31 mouse cellular contexts compared by ENCODE assay signal in the genomic region with DNA sequence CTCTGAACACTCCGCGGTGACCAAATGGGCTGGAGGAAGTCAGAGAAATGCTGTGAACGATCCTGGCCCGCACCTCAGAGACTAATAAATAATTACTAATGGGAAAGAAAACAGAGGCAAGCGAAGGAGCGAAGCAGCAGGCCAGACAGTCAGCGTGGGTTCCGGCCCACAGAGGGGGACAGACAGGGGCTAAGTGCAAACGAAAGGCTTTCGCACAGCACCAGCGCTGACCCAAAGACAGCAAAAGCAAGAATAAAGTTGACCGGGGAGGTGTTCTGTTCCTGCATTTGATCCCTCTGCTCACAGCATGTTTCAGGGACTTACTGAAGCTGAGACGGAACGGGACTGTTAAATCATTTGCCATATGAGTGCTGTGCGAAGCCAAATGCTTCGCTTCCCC. TPM values are rescaled to one million over a fixed set of nuclear protein-coding genes. Genes with fewer than 3 reads are reported as not detected.
A peak's percentile ranks its signal among the peaks of the same experiment; 100 is the strongest.
DNase-seq lines count a peak whose midpoint lies in the region; ATAC-seq lines count a peak whose summit lies in the region.
"Had no signal": no experiment of that assay in that cellular context is flagged by ENCODE, and none has a peak within 500 bp of the region (broad histone marks: within the 10 kb centered on the region; RNA-seq: fewer than 3 reads in every experiment).

No protein-coding gene starts in this region.

- ATAC-seq in kidney, embryonic 15.5 days (replicated peaks; ENCODE audit: low FRiP score) = peak; percentile 60
- ATAC-seq in limb, embryonic 12.5 days (ENCODE audit: insufficient number of reproducible peaks, insufficient read depth, low FRiP score, low TSS enrichment, low read depth) = peak; percentile 68; the same call in 1 of the 2 replicates
- ATAC-seq: forebrain, embryonic 13.5 days; inflammation-experienced regulatory T-cells, adult 6 months; midbrain, embryonic 16.5 days had no signal

- H3K9me3 ChIP-seq in kidney, embryonic 15.5 days (replicated peaks) = no peaks in the 10 kb centered on the region
- H3K9me3 ChIP-seq in limb, embryonic 12.5 days = no peaks in the 10 kb centered on the region
- H3K9me3 ChIP-seq in heart, embryonic 10.5 days = no peaks in the 10 kb centered on the region
- H3K9me3 ChIP-seq: embryonic facial prominence, embryonic 10.5 days; embryonic facial prominence, embryonic 15.5 days; forebrain, embryonic 13.5 days; heart, embryonic 13.5 days; hindbrain, embryonic 10.5 days; hindbrain, embryonic 15.5 days; lung, embryonic 15.5 days had no signal

- no peaks in the 10 kb centered on the region; the same call in 1 of the 2 replicates for H3K27me3 ChIP-seq in kidney, embryonic 15.5 days
- no peaks in the 10 kb centered on the region for H3K27me3 ChIP-seq in limb, embryonic 12.5 days
- no peaks in the 10 kb centered on the region for H3K27me3 ChIP-seq in heart, embryonic 10.5 days (ENCODE audit: insufficient read depth, poor library complexity, severe bottlenecking)
- H3K27me3 ChIP-seq: embryonic facial prominence, embryonic 15.5 days; forebrain, embryonic 13.5 days; hindbrain, embryonic 15.5 days; lung, embryonic 15.5 days had no signal

- H3K4me3 ChIP-seq in kidney, embryonic 15.5 days (replicated peaks) = peak overlapping the region; percentile 27
- H3K4me3 ChIP-seq in limb, embryonic 12.5 days (replicated peaks) = no peak overlapping the region
- no peak overlapping the region for H3K4me3 ChIP-seq in heart, embryonic 10.5 days
- H3K4me3 ChIP-seq: embryonic facial prominence, embryonic 10.5 days; embryonic facial prominence, embryonic 15.5 days; forebrain, embryonic 13.5 days; heart, adult 2 months; heart, embryonic 13.5 days; hindbrain, embryonic 10.5 days; hindbrain, embryonic 15.5 days; lung, embryonic 15.5 days had no signal

- no peaks in the 10 kb centered on the region for H3K36me3 ChIP-seq in kidney, embryonic 15.5 days
- no peaks in the 10 kb centered on the region for H3K36me3 ChIP-seq in limb, embryonic 12.5 days
- H3K36me3 ChIP-seq in heart, embryonic 10.5 days = no peaks in the 10 kb centered on the region
- H3K36me3 ChIP-seq: embryonic facial prominence, embryonic 10.5 days; embryonic facial prominence, embryonic 15.5 days; heart, embryonic 13.5 days; hindbrain, embryonic 10.5 days; hindbrain, embryonic 15.5 days; lung, embryonic 15.5 days had no signal

- no peak for DNase-seq in kidney, postnatal 10 days
- peak; percentile 9 for DNase-seq in embryo, embryonic 11.5 days (ENCODE audit: low read depth, low spot score)
- DNase-seq in neural tube, embryonic 10.5 days (ENCODE audit: extremely low spot score, low spot score) = peak; percentile 30
- DNase-seq in heart, embryonic 10.5 days (ENCODE audit: low spot score) = no peak
- DNase-seq in spleen, postnatal 10 days (ENCODE audit: low spot score in 2 of 2) = no peak
- no peak for DNase-seq in heart, postnatal 4 days
- DNase-seq: adrenal gland, postnatal 36 days; B cell, adult 2 months; cerebellum, adult 8-10 months; cerebellum, postnatal 25 days; heart, adult 2 months; heart, postnatal 10 days; kidney, adult 11 months; layer of hippocampus, adult 9-11 months; right cerebral cortex, postnatal 25 days; thymus, postnatal 14 days had no signal

- no peak overlapping the region for H3K27ac ChIP-seq in kidney, embryonic 15.5 days
- peak overlapping the region; percentile 9; the same call in 1 of the 2 replicates for H3K27ac ChIP-seq in limb, embryonic 12.5 days
- no peak overlapping the region for H3K27ac ChIP-seq in heart, embryonic 10.5 days
- H3K27ac ChIP-seq: embryonic facial prominence, embryonic 10.5 days; embryonic facial prominence, embryonic 15.5 days; forebrain, embryonic 13.5 days; heart, adult 2 months; heart, embryonic 13.5 days; hindbrain, embryonic 10.5 days; hindbrain, embryonic 15.5 days; lung, embryonic 15.5 days had no signal

- H3K9ac ChIP-seq in kidney, embryonic 15.5 days = no peak overlapping the region
- H3K9ac ChIP-seq in limb, embryonic 12.5 days (replicated peaks) = no peak overlapping the region
- H3K9ac ChIP-seq: embryonic facial prominence, embryonic 15.5 days; forebrain, embryonic 13.5 days; heart, embryonic 13.5 days; hindbrain, embryonic 15.5 days; lung, embryonic 15.5 days had no signal

- peak overlapping the region; percentile 57 for H3K4me2 ChIP-seq in kidney, embryonic 15.5 days
- H3K4me2 ChIP-seq in limb, embryonic 12.5 days = peak overlapping the region; percentile 32
- H3K4me2 ChIP-seq: embryonic facial prominence, embryonic 15.5 days; forebrain, embryonic 13.5 days; heart, embryonic 13.5 days; hindbrain, embryonic 15.5 days; liver, embryonic 11.5 days; lung, embryonic 15.5 days; midbrain, embryonic 11.5 days had no signal

- peaks cover 7% of the 10 kb centered on the region for H3K4me1 ChIP-seq in kidney, embryonic 15.5 days
- H3K4me1 ChIP-seq in limb, embryonic 12.5 days (replicated peaks) = peaks cover 9% of the 10 kb centered on the region; the same call in 1 of the 2 replicates
- peaks cover 10% of the 10 kb centered on the region; the same call in 1 of the 2 replicates for H3K4me1 ChIP-seq in heart, embryonic 10.5 days
- H3K4me1 ChIP-seq: embryonic facial prominence, embryonic 10.5 days; embryonic facial prominence, embryonic 15.5 days; forebrain, embryonic 13.5 days; hindbrain, embryonic 10.5 days; hindbrain, embryonic 15.5 days had no signal

- WGBS in kidney, embryonic 15.5 days = 14% methylated on average over 16 of the region's 16 CpGs
- whole genome bisulfite sequencing in limb, embryonic 12.5 days = 38% methylated on average over 16 of the region's 16 CpGs
- WGBS in heart, embryonic 10.5 days = 84% methylated on average over 16 of the region's 16 CpGs

RNA-seq across cellular contexts. Expression of a gene that starts 42.8 kb away (rescaled TPM):
- 10.7 and 13.5 TPM in 2 replicates for polyA plus RNA-seq in kidney, embryonic 15.5 days (2015; fragmentation: Nextera tagmentation; extraction: Ambion mirVana)
- polyA plus RNA-seq in limb, embryonic 12.5 days (2016; fragmentation: Nextera tagmentation; extraction: Ambion mirVana) = 37.8 and 38.5 TPM in 2 replicates
- polyA plus RNA-seq in heart, embryonic 10.5 days (2016; fragmentation: Nextera tagmentation; extraction: Ambion mirVana) = 23.5 and 24.5 TPM in 2 replicates
- 1 to 10 TPM; 4.2 to 4.6 TPM for total RNA-seq in heart, postnatal 4 days (2021)
- total RNA-seq: megakaryocyte progenitor cell, adult 5-6 weeks; neutrophil, adult 5-6 weeks had no signal
- polyA plus RNA-seq: inflammation-experienced regulatory T-cells, adult 6 months had no signal

Comparison
In these comparisons a context has a peak if more than half of its experiments do, and no peak if none do; other contexts are left out.
1. DNase-seq: peak in embryo, embryonic 11.5 days (single experiment) and neural tube, embryonic 10.5 days (single experiment); none in kidney, postnatal 10 days (single experiment), heart, embryonic 10.5 days (single experiment), spleen, postnatal 10 days (0 of 2) and heart, postnatal 4 days (single experiment).